Mouse (Mus musculus): ENCODE data around the gene Gm21732. TPM values are rescaled to one million over a fixed set of nuclear protein-coding genes. Genes with fewer than 3 reads are reported as not detected.
"Not testable (repeated sequence)": the region's sequence is repeated elsewhere in the genome, so short reads cannot be mapped to it uniquely, and the experiment has no call there.

Gene Gm21732
- not detected in 2 replicates for polyA plus RNA-seq (2014; fragmentation: Nextera tagmentation; extraction: Ambion mirVana)

DNA sequence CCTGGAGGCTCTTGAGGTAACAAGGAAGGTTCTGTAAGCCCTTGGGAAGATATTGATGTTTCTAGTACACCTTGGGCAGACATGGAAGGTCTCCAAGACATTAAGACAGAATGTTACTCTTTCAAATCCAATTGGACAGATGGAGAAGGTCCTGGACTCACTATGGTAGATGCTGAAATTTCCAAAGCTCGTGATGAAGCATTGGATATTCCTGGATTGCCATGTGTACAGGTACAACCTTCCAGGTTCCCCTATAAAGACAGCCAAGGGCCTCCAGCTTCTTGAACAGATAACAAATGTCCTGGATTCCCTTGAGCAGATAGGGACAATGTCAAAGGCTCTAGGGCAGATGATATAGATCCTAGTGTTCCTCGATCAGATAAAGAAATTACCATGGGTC lies at the start of gene Gm21732:
TSS of gene Gm21732 (minus strand) at position 101 of the 400 bp plus-strand sequence.
- not testable (repeated sequence) for ATAC-seq (ENCODE audit: low read depth); H3K9ac ChIP-seq (ENCODE audit: low read depth, low read length); DNase-seq (ENCODE audit: low spot score); H3K4me3 ChIP-seq (ENCODE audit: low read depth, low read length); H3K4me1 ChIP-seq (ENCODE audit: control insufficient read depth, insufficient read depth, low read length); H3K36me3 ChIP-seq (ENCODE audit: control insufficient read depth, insufficient read depth, low read length); H3K27ac ChIP-seq (replicated peaks; ENCODE audit: low read depth, low read length); H3K9me3 ChIP-seq (ENCODE audit: control insufficient read depth, low read length); H3K4me2 ChIP-seq (ENCODE audit: low read depth, low read length); H3K27me3 ChIP-seq (replicated peaks; ENCODE audit: control insufficient read depth, insufficient read depth, low read length)
- no CpG with 5 or more reads among the region's 2 CpGs for WGBS

Other genes with a start within 250 kb of the Gm21732 start
- gene Gm20897, start 73.5 kb downstream of the Gm21732 start, polyA plus RNA-seq (2014; fragmentation: Nextera tagmentation; extraction: Ambion mirVana): not detected in 2 replicates

Measured in embryonic facial prominence, embryonic 14.5 days (tissue).